Mouse (Mus musculus) heart, embryonic 12.5 days (tissue): ENCODE measurements around the gene Eif3k. TPM values are rescaled to one million over a fixed set of nuclear protein-coding genes. Genes with fewer than 3 reads are reported as not detected.

Source experiments
- ATAC-seq: fragments of 200-750 bp; cut with Nextera tagmentation; 2 replicates; pipeline ENCODE4 v1.8.0; 2017; ENCODE audit warnings: moderate TSS enrichment, moderate library complexity; ENCODE audit not compliant: insufficient number of reproducible peaks, low FRiP score
- H3K27ac ChIP-seq: fragments of 300-500 bp; sonication (generic); 2 replicates; pipeline ENCODE4 v1.5.1; 2016; ENCODE audit warnings: mild to moderate bottlenecking, moderate library complexity; ENCODE audit not compliant: poor library complexity, severe bottlenecking
- H3K27me3 ChIP-seq: fragments of 300-500 bp; sonication (generic); replicated peaks from 2 replicates; pipeline ENCODE4 v1.6.1; 2016; ENCODE audit warnings: mild to moderate bottlenecking, moderate library complexity
- H3K36me3 ChIP-seq: fragments of 300-500 bp; sonication (generic); 2 replicates; pipeline ENCODE4 v1.6.1; 2016; ENCODE audit warnings: mild to moderate bottlenecking, moderate library complexity
- H3K4me1 ChIP-seq: fragments of 300-500 bp; sonication (generic); replicated peaks from 2 replicates; pipeline ENCODE4 v1.6.1; 2016; ENCODE audit warnings: mild to moderate bottlenecking
- H3K4me2 ChIP-seq: fragments of 300-500 bp; sonication (generic); 2 replicates; pipeline ENCODE4 v1.6.1; 2016; ENCODE audit warnings: mild to moderate bottlenecking, moderate library complexity
- H3K4me3 ChIP-seq: fragments of 300-500 bp; sonication (generic); 2 replicates; pipeline ENCODE4 v1.5.1; 2016; ENCODE audit warnings: mild to moderate bottlenecking
- H3K9ac ChIP-seq: fragments of 300-500 bp; sonication (generic); 2 replicates; pipeline ENCODE4 v1.6.1; 2016; ENCODE audit warnings: mild to moderate bottlenecking, moderate library complexity
- H3K9me3 ChIP-seq: fragments of 300-500 bp; sonication (generic); replicated peaks from 2 replicates; pipeline ENCODE4 v1.6.1; 2016; ENCODE audit warnings: mild to moderate bottlenecking, moderate library complexity
- WGBS: fragments of 180-500 bp; shearing (Covaris S2); methylation state at CpG from one replicate; pipeline ENCODE4 v1.1.7; 2016; 5-methylcytosine and 5-hydroxymethylcytosine counted together
- polyA plus RNA-seq: library from polyadenylated mRNA; unstranded; fragments of >200 nt; fragmentation: Nextera tagmentation; extraction: Ambion mirVana; gene quantifications from 2 replicates; pipeline ENCODE4 v1.2.1, GENCODE M21; 2016

Eif3k gene
- polyA plus RNA-seq, 1 experiment from 2014 or later: 254 TPM

- WGBS: 84% methylated on average over 7 of the region's 7 CpGs
- Histone ChIP-seq H3K27me3 (no peaks in the 10 kb centered on the region), H3K4me3 (no peak overlapping the region), H3K27ac (peak overlapping the region; percentile 99), H3K4me2 (no peak overlapping the region), H3K9me3 (no peaks in the 10 kb centered on the region), H3K36me3 (peaks cover 20% of the 10 kb centered on the region; the same call in 1 of the 2 replicates), H3K9ac (0 out of 2 replicates have a peak overlapping the region, but pooled peaks have one; percentile 21), H3K4me1 (peaks cover 94% of the 10 kb centered on the region)
- ATAC-seq: no peak
Observed at GRCm38 (mm10) chr7:28948746-28949145, 32.9 kb downstream of the Eif3k start.

- peak overlapping the region; percentile 53 for H3K4me2 ChIP-seq
- H3K36me3 ChIP-seq: peaks cover 33% of the 10 kb centered on the region
- WGBS: 5% methylated on average over 1 of the region's 1 CpGs
- H3K9me3 ChIP-seq: no peaks in the 10 kb centered on the region
- no peaks in the 10 kb centered on the region for H3K27me3 ChIP-seq
- peak overlapping the region; percentile 69 for H3K9ac ChIP-seq
- ATAC-seq: peak; percentile 1; the same call in 1 of the 2 replicates
- H3K4me3 ChIP-seq: no peak overlapping the region
- peaks cover 94% of the 10 kb centered on the region for H3K4me1 ChIP-seq
- H3K27ac ChIP-seq: peak overlapping the region; percentile 99
Observed at GRCm38 (mm10) chr7:28946271-28946610, 35.4 kb downstream of the Eif3k start.

GRCm38 (mm10) chr7:28945416-28946270 lies 36.0 kb downstream of the Eif3k start:
- peak overlapping the region; percentile 69 for H3K9ac ChIP-seq
- peaks cover 94% of the 10 kb centered on the region for H3K4me1 ChIP-seq
- H3K36me3 ChIP-seq: peaks cover 33% of the 10 kb centered on the region
- WGBS: 7% methylated on average over 10 of the region's 10 CpGs
- peak overlapping the region; percentile 99 for H3K27ac ChIP-seq
- ATAC-seq: peak; percentile 78
- peak overlapping the region; percentile 0; the same call in 1 of the 2 replicates for H3K4me3 ChIP-seq
- no peaks in the 10 kb centered on the region for H3K27me3 ChIP-seq
- H3K4me2 ChIP-seq: peak overlapping the region; percentile 53
- H3K9me3 ChIP-seq: no peaks in the 10 kb centered on the region

GRCm38 (mm10) chr7:28944756-28945415 lies 36.8 kb downstream of the Eif3k start:
- WGBS: 44% methylated on average over 6 of the region's 6 CpGs

GRCm38 (mm10) chr7:28943451-28944180 lies 38.0 kb downstream of the Eif3k start:
- H3K27me3 ChIP-seq: no peaks in the 10 kb centered on the region
- no peaks in the 10 kb centered on the region for H3K9me3 ChIP-seq
- H3K27ac ChIP-seq: peak overlapping the region; percentile 99
- H3K4me1 ChIP-seq: peaks cover 95% of the 10 kb centered on the region
- no peak overlapping the region for H3K4me2 ChIP-seq
- WGBS: 50% methylated on average over 5 of the region's 5 CpGs
- ATAC-seq: no peak
- no peak overlapping the region for H3K4me3 ChIP-seq
- peaks cover 16% of the 10 kb centered on the region for H3K36me3 ChIP-seq
- peak overlapping the region; percentile 42; the same call in 1 of the 2 replicates for H3K9ac ChIP-seq

More at GRCm38 (mm10) chr7:28944756-28945415, 36.8 kb downstream of the Eif3k start:
- H3K4me1 ChIP-seq: peaks cover 95% of the 10 kb centered on the region
- ATAC-seq: 0 out of 2 replicates have a peak, but pooled peaks have one; percentile 1
- no peaks in the 10 kb centered on the region for H3K9me3 ChIP-seq
- peak overlapping the region; percentile 0; the same call in 1 of the 2 replicates for H3K4me3 ChIP-seq
- H3K27me3 ChIP-seq: no peaks in the 10 kb centered on the region
- H3K9ac ChIP-seq: peak overlapping the region; percentile 69
- peak overlapping the region; percentile 99 for H3K27ac ChIP-seq
- peaks cover 25% of the 10 kb centered on the region for H3K36me3 ChIP-seq
- H3K4me2 ChIP-seq: peak overlapping the region; percentile 53

- Histone ChIP-seq H3K4me3 (no peak overlapping the region), H3K27me3 (no peaks in the 10 kb centered on the region), H3K9me3 (no peaks in the 10 kb centered on the region), H3K27ac (peak overlapping the region; percentile 95), H3K4me2 (0 out of 2 replicates have a peak overlapping the region, but pooled peaks have one; percentile 5), H3K9ac (peak overlapping the region; percentile 55), H3K36me3 (peaks cover 13% of the 10 kb centered on the region), H3K4me1 (peaks cover 94% of the 10 kb centered on the region)
- no peak for ATAC-seq
- WGBS: 33% methylated on average over 4 of the region's 4 CpGs
Observed at GRCm38 (mm10) chr7:28941542-28941941, 40.1 kb downstream of the Eif3k start.

GRCm38 (mm10) chr7:28941129-28941528 lies 40.5 kb downstream of the Eif3k start:
- peaks cover 15% of the 10 kb centered on the region for H3K36me3 ChIP-seq
- no peak for ATAC-seq
- peak overlapping the region; percentile 55 for H3K9ac ChIP-seq
- no peak overlapping the region for H3K4me3 ChIP-seq
- H3K4me1 ChIP-seq: peaks cover 94% of the 10 kb centered on the region
- 48% methylated on average over 4 of the region's 4 CpGs for WGBS
- H3K27ac ChIP-seq: peak overlapping the region; percentile 95
- no peak overlapping the region for H3K4me2 ChIP-seq
- H3K27me3 ChIP-seq: no peaks in the 10 kb centered on the region
- H3K9me3 ChIP-seq: no peaks in the 10 kb centered on the region

GRCm38 (mm10) chr7:28939418-28940183 lies 42.1 kb downstream of the Eif3k start:
- 52% methylated on average over 7 of the region's 7 CpGs for WGBS
- H3K4me1 ChIP-seq: peaks cover 94% of the 10 kb centered on the region
- no peak overlapping the region for H3K4me2 ChIP-seq
- no peak overlapping the region for H3K4me3 ChIP-seq
- no peaks in the 10 kb centered on the region for H3K27me3 ChIP-seq
- H3K36me3 ChIP-seq: peaks cover 18% of the 10 kb centered on the region
- peak; percentile 25; the same call in 1 of the 2 replicates for ATAC-seq
- H3K9me3 ChIP-seq: no peaks in the 10 kb centered on the region
- peak overlapping the region; percentile 95 for H3K27ac ChIP-seq
- peak overlapping the region; percentile 63 for H3K9ac ChIP-seq

- ATAC-seq: no peak
- H3K4me2 ChIP-seq: no peak overlapping the region
- 76% methylated on average over 4 of the region's 4 CpGs for WGBS
- peaks cover 99% of the 10 kb centered on the region for H3K4me1 ChIP-seq
- H3K4me3 ChIP-seq: no peak overlapping the region
- peak overlapping the region; percentile 95 for H3K27ac ChIP-seq
- no peaks in the 10 kb centered on the region for H3K27me3 ChIP-seq
- H3K9ac ChIP-seq: peak overlapping the region; percentile 63; the same call in 1 of the 2 replicates
- peaks cover 27% of the 10 kb centered on the region for H3K36me3 ChIP-seq
- H3K9me3 ChIP-seq: no peaks in the 10 kb centered on the region
Observed at GRCm38 (mm10) chr7:28938654-28939053, 43.0 kb downstream of the Eif3k start.

- Histone ChIP-seq H3K9me3 (no peaks in the 10 kb centered on the region), H3K4me3 (no peak overlapping the region), H3K27me3 (no peaks in the 10 kb centered on the region), H3K4me2 (no peak overlapping the region), H3K36me3 (peaks cover 17% of the 10 kb centered on the region), H3K4me1 (peaks cover 94% of the 10 kb centered on the region), H3K27ac (peak overlapping the region; percentile 95), H3K9ac (peak overlapping the region; percentile 51; the same call in 1 of the 2 replicates)
- no peak for ATAC-seq
- 60% methylated on average over 4 of the region's 4 CpGs for WGBS
Observed at GRCm38 (mm10) chr7:28936787-28937186, 44.9 kb downstream of the Eif3k start.
